Mouse (Mus musculus): ENCODE measurements around the gene Slc7a6.

Slc7a6 gene

GRCm38 (mm10) chr8:106140191-106140590 lies 28.5 kb upstream of the Slc7a6 start:
- ATAC-seq (ENCODE audit: low TSS enrichment) = no peak

DNA sequence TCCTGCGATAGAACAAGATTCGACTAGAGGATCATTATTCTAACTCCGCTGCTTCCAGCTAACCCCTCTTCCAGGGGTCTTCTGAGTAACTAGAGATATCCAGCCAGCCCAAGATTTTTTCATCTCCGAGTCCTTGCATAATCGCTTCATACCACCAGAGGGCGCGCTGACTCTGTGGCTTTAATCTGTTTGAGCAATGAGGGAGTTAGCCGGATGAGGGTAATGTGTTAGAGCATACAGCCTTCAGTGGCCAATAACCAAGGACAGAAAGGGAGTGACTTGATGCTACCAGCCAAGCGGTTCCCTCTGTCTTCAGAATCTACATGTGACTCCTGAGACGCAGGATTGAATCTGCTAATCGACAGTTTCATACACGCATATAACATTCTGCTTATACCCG lies 27.9 kb upstream of the Slc7a6 start:
- ATAC-seq (ENCODE audit: low TSS enrichment) = peak; percentile 86

GRCm38 (mm10) chr8:106145331-106145730 lies 23.3 kb upstream of the Slc7a6 start:
- ATAC-seq (ENCODE audit: low TSS enrichment) = no peak

DNA sequence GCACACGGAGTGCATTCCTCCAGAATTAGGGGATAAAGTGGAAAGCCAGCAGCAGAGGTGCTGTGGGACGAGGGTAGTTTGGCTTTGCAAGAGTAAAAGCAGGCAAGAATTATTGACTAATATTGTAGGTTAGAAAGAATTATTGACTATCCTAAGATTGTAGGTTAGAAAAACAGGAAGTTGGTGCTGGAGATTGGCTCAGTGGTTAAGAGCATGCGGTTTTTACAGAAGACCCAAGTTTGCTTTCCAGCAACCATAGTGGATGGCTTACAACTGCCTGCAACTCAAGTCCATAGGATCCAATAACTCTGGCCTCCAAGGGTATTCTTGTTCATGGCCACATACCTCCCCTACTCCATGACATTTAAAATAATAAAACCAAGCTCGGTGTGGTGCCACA lies 22.6 kb upstream of the Slc7a6 start:
- ATAC-seq (ENCODE audit: low TSS enrichment) = no peak

DNA sequence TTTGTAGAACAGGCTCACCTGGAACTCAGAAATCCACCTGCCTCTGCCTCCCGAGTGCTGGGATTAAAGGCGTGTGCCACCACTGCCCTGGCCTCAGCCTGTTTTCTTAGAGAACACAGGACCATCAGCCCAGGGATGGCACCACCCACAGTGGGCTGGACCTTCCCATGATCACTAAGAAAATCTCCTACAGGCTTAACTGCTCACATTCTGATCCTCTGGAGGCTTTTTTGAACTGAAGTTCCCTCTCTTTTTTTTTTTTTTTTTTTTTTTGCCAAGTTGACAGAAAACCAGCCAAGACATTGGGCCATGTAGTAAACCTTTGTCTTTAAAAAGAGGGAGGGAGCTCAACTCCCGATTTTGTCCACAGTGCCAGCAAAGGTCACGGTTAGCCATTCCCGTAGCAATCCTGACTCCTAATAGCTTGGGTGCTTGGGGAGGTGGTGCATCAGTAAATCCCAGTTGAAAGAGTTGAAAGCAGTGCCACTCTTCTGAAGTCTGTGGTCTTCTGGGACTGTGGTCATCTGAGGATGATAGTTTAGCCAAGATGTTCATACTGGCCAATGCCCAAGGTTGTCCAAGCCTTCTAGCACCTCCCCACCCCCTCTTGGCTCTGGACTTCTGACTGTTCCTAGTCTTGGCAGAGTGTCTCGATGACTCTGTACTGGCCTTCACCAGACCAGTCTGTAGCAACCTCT lies 20.6 kb upstream of the Slc7a6 start:
- ATAC-seq (ENCODE audit: low TSS enrichment) = no peak

- no peak for ATAC-seq (ENCODE audit: low TSS enrichment)
Observed at GRCm38 (mm10) chr8:106149025-106149424, 19.6 kb upstream of the Slc7a6 start.

GRCm38 (mm10) chr8:106149801-106150652 lies 18.6 kb upstream of the Slc7a6 start, which contains the start of gene Pla2g15:
Gene Pla2g15 (plus strand): TSS chr8:106150399.
- ATAC-seq (ENCODE audit: low TSS enrichment) = peak; percentile 99

DNA sequence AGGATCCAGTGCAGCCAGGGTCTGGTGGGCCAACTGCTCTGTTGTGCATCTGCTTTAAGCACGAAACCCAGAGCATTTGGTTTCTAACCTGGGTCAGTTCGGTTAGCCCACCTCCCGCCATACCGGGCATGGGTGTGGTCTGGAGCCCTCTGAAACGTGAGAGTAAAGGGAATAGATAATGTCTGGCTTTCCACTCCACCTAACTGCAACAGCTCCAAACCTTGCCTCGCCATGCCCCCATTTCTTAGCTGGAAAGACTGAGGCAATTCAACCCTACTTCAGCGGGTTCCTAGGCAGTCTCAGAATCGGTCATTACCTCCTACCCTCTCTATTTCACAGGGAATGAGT lies 18.0 kb upstream of the Slc7a6 start:
- no peak for ATAC-seq (ENCODE audit: low TSS enrichment)

DNA sequence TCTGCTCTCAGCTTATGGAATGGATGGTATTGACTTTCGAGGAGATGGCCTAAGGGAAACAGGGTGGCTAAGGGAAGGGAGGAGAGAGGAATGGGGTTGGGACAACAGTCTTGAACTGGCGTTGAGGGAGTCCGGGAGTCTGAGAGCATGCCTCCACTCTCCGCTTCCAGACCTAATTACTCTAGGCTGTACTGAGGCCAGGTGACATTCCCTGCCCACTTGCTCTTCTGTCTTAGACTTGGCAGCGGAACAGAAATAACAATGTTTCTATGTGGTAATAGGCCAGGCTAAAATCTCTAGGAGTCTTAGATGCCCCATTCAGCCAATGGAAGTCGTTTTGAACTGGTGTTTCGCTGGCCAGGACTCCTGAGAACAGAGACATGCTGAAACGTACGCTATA lies 17.6 kb upstream of the Slc7a6 start:
- no peak for ATAC-seq (ENCODE audit: low TSS enrichment)

- ATAC-seq (ENCODE audit: low TSS enrichment) = no peak
Observed at GRCm38 (mm10) chr8:106152876-106153275, 15.8 kb upstream of the Slc7a6 start.

DNA sequence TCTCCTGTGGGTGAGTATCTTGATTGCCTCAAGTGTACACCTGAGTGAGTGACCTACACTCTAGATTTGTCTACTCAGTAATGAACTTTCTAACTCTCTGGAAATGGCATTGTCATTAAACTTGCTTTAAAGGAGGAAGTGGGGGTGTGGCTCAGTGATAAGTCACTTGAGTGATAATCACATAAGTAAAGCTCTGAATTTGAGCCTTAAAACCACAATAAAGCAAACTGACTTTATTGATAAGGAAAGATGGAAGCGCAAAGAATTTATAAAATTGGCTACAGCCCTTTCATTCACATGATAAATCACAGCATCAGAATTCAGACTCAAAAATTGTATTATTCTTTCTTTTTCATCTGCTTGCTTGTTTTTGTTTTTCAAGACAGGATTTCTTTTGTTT lies 11.2 kb upstream of the Slc7a6 start:
- no peak for ATAC-seq (ENCODE audit: low TSS enrichment)

DNA sequence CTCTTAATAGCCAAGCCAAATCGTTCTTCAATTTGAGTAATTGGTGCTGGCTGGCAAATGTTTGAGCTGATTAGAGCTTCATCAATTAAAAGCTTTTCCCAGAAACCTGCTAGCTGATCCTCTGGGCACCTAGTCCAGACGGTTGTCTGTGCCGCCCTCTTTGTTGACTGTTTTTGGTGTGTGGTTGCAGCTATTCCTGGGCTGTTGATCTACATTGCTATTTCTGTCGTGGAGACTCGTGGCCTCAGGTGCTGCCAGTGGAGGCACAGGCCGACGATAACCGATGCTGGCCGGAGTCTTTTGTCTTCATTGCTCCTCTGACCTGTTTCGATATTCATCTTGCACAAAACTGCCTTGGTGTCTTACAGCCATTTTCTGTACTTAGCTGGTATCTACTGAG lies 10.3 kb upstream of the Slc7a6 start:
- ATAC-seq (ENCODE audit: low TSS enrichment) = no peak

DNA sequence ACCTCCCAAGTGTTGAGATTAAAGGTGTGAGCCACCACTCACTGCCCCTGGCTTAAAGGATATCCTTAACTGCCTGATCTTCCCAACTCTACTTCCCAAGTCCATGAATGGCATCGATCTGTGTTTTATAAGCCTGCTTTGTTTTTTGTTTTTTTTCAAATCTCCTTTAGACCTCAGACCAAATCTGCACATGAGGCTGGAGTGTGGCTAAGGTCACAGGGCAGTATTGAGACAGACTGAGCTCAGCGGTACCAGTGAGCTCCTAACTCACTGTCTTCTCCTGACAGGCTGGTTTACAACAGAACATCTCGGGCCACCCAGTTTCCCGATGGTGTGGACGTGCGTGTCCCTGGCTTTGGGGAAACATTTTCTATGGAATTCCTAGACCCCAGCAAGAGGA lies 8.8 kb upstream of the Slc7a6 start:
- ATAC-seq (ENCODE audit: low TSS enrichment) = no peak

DNA sequence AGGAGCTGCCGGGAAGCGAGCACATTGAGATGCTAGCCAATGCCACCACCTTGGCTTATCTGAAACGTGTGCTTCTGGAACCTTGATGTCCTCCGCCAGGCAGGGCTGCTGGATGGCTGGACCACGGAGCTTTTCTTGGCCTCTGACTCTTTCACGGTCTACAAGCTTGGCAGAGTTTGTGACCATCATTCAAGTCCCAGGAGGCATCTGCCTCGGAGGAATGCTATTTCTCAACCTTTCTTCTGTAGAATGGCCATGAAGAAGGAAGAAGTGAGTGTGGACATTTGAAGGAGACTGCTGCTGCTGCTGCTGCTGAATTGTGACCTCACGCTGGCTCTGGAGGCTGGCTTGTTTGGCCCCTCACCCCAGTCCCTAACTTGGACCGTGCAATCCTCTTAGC lies 5.4 kb upstream of the Slc7a6 start:
- ATAC-seq (ENCODE audit: low TSS enrichment) = no peak

DNA sequence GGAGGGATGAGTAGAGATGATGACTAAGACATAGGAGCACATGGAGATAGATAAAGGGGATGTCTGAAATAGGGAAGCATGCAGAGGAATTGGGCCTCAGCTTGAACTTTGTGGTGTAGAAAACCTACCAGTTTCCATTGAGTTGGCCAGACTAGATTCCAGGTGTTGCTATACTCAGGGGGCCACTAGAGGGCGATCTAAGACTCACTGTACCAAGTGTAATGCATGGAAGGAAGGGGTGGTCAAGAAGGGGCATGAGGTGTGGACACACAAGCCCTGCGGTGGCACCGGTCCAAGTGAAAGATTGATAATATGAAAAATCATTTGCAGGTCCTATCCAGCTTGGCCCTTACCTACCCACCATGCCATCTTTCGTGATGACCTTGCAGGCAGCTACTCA lies 3.2 kb upstream of the Slc7a6 start:
- no peak for ATAC-seq (ENCODE audit: low TSS enrichment)

GRCm38 (mm10) chr8:106169017-106169933 lies 618 bp downstream of the Slc7a6 start:
- peak; percentile 78 for ATAC-seq (ENCODE audit: low TSS enrichment)

GRCm38 (mm10) chr8:106169934-106170480 lies 1.4 kb downstream of the Slc7a6 start:
- no peak for ATAC-seq (ENCODE audit: low TSS enrichment)

- no peak for ATAC-seq (ENCODE audit: low TSS enrichment)
Observed at GRCm38 (mm10) chr8:106173566-106173965, 4.9 kb downstream of the Slc7a6 start.

DNA sequence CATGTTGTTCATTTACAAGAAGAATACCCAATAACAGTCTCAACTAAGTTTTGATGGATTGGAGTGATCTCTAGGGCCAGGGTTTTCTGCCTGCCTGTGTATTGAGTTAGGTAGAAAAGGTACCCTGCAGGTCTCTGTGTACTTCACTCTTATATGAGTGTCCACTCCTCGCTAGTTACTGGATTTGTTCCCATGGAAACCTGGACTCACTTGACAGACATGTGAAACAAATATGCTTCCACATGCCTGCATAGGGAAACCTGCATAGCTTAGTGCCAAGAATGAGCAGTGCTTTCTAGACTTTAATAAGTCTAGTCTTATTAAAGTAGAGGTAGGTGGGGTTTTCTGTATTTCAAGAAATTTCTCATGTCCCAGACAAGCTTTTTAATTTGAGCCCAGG lies 8.2 kb downstream of the Slc7a6 start:
- no peak for ATAC-seq (ENCODE audit: low TSS enrichment)

DNA sequence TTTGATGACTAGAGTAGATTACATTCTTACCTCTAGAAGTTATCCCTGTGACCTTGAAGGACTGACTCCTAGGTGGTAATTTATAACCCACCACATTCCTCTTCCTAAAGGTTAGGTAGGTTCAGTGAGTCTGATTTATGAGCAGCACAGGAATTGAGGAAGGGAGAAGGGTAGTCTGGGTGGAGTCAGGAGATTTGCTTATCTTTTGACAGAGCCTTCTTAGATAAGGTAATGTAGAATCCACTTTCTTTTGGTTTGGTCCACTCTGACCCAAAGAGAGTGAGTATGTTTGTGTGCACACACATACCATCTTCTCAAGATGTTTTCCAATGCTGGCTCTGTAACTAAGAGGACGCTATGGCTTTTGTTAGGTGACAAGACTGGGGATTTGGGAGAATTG lies 8.9 kb downstream of the Slc7a6 start:
- no peak for ATAC-seq (ENCODE audit: low TSS enrichment)

- ATAC-seq (ENCODE audit: low TSS enrichment) = no peak
Observed at GRCm38 (mm10) chr8:106178428-106178827, 9.8 kb downstream of the Slc7a6 start.
